Mouse (Mus musculus): ENCODE results near the gene Fcho2. TPM values are rescaled to one million over a fixed set of nuclear protein-coding genes. Genes with fewer than 3 reads are reported as not detected.
"Not testable (repeated sequence)": the region's sequence is repeated elsewhere in the genome, so short reads cannot be mapped to it uniquely, and the experiment has no call there.

Fcho2 gene
- polyA plus RNA-seq, 1 experiment from 2014 or later: 16.6 TPM

- DNase-seq (no peak), ATAC-seq (no peak)
- no peak overlapping the region for H3K27ac ChIP-seq (ENCODE audit: low read depth)
- H3K9ac ChIP-seq (replicated peaks): no peak overlapping the region
- H3K27me3 ChIP-seq (ENCODE audit: insufficient read depth, low read length): no peaks in the 10 kb centered on the region
- H3K9me3 ChIP-seq (ENCODE audit: low read length): no peaks in the 10 kb centered on the region
- H3K4me2 ChIP-seq (ENCODE audit: low read depth, low read length): no peak overlapping the region
- WGBS (ENCODE audit: insufficient replicate concordance): 60% methylated on average over 1 of the region's 1 CpGs
- no peaks in the 10 kb centered on the region for H3K4me1 ChIP-seq (ENCODE audit: insufficient read depth)
- TF ChIP-seq EP300 (IDR thresholded peaks at IDR 0.05; ENCODE audit: low read depth) (no peak), CTCF (IDR thresholded peaks at IDR 0.05; ENCODE audit: low read depth) (no peak)
- H3K4me3 ChIP-seq (ENCODE audit: low read depth, low read length): no peak overlapping the region
- H3K36me3 ChIP-seq (replicated peaks; ENCODE audit: insufficient read depth, low read length): peaks cover 8% of the 10 kb centered on the region
Measured at GRCm38 (mm10) chr13:98834199-98834598, 18.9 kb upstream of the Fcho2 start.

DNA sequence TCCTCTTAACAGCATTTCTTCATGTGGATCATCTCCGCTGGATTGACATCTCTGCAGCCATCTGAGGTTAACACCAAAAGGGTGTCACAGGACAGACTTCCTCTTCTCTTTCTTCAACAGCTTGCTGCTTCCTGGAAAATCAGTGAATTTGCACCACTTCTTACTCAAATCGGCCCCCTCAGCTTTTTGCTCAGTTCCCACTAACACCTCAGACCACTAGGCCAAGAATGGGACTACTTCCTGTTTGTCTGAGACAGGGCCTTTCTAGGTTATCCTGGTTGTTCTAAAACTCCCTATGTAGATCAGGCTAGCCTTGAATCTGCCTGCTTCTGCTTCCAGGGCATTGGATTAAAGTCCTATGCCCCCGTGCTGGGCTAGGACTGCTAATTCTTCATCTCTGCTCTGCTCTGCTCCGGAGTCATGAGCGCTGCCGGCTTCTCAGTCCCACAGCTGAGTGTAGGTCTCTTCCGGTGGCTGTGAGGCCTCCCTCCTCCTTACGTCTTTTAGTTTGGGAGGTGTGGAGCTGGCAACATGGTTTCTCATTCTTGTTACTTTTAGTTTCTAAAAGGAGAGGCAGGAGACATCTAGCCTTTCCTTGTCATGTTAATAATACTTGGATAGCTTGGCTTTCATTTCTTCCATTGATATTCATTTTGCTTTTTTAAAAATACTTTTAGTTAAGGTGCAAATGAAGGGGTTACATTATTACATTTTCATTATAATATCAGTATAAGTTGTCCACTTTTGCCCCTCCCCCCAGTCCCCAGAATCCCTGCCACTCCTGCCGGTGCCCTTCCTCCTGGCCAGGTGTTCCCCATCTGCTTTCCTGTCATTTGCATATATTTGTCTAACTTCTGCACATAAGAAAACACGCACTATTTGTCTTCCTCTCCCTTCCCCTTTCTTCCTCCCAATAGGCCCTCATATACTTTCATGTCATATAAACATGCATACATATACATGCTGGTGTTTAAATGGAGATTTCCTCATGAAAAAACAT is 17.5 kb upstream of the Fcho2 start:
- H3K27me3 ChIP-seq (ENCODE audit: insufficient read depth, low read length): no peaks in the 10 kb centered on the region
- no peak overlapping the region for H3K4me3 ChIP-seq (ENCODE audit: low read depth, low read length)
- no peak overlapping the region for H3K9ac ChIP-seq (replicated peaks)
- no peak overlapping the region for H3K4me2 ChIP-seq (ENCODE audit: low read depth, low read length)
- no peaks in the 10 kb centered on the region for H3K9me3 ChIP-seq (ENCODE audit: low read length)
- TF ChIP-seq EP300 (IDR thresholded peaks at IDR 0.05; ENCODE audit: low read depth): no peak
- no peak for TF ChIP-seq CTCF (IDR thresholded peaks at IDR 0.05; ENCODE audit: low read depth)
- H3K36me3 ChIP-seq (replicated peaks; ENCODE audit: insufficient read depth, low read length): no peaks in the 10 kb centered on the region
- 63% methylated on average over 10 of the region's 10 CpGs for WGBS (ENCODE audit: insufficient replicate concordance)
- no peaks in the 10 kb centered on the region for H3K4me1 ChIP-seq (ENCODE audit: insufficient read depth)
- ATAC-seq (peak; percentile 32; the same call in 1 of the 2 replicates), DNase-seq (no peak)
- H3K27ac ChIP-seq (ENCODE audit: low read depth): no peak overlapping the region

- H3K9ac ChIP-seq (replicated peaks); H3K36me3 ChIP-seq (replicated peaks; ENCODE audit: insufficient read depth, low read length); H3K4me3 ChIP-seq (ENCODE audit: low read depth, low read length); H3K4me1 ChIP-seq (ENCODE audit: insufficient read depth); ATAC-seq; DNase-seq; H3K27ac ChIP-seq (ENCODE audit: low read depth); H3K27me3 ChIP-seq (ENCODE audit: insufficient read depth, low read length); H3K4me2 ChIP-seq (ENCODE audit: low read depth, low read length); H3K9me3 ChIP-seq (ENCODE audit: low read length): not testable (repeated sequence)
- WGBS (ENCODE audit: insufficient replicate concordance): 92% methylated on average over 6 of the region's 6 CpGs
Measured at GRCm38 (mm10) chr13:98829026-98829425, 13.8 kb upstream of the Fcho2 start.

GRCm38 (mm10) chr13:98825574-98825973 is 10.3 kb upstream of the Fcho2 start:
- Histone ChIP-seq H3K9me3 (ENCODE audit: low read length) (no peaks in the 10 kb centered on the region), H3K27me3 (ENCODE audit: insufficient read depth, low read length) (no peaks in the 10 kb centered on the region), H3K4me1 (ENCODE audit: insufficient read depth) (no peaks in the 10 kb centered on the region), H3K27ac (ENCODE audit: low read depth) (no peak overlapping the region), H3K4me2 (ENCODE audit: low read depth, low read length) (no peak overlapping the region), H3K36me3 (replicated peaks; ENCODE audit: insufficient read depth, low read length) (no peaks in the 10 kb centered on the region), H3K4me3 (ENCODE audit: low read depth, low read length) (no peak overlapping the region), H3K9ac (replicated peaks) (no peak overlapping the region)
- WGBS (ENCODE audit: insufficient replicate concordance): 72% methylated on average over 4 of the region's 4 CpGs
- ATAC-seq (no peak), DNase-seq (no peak)
- TF ChIP-seq CTCF (IDR thresholded peaks at IDR 0.05; ENCODE audit: low read depth) (no peak), EP300 (IDR thresholded peaks at IDR 0.05; ENCODE audit: low read depth) (no peak)

DNA sequence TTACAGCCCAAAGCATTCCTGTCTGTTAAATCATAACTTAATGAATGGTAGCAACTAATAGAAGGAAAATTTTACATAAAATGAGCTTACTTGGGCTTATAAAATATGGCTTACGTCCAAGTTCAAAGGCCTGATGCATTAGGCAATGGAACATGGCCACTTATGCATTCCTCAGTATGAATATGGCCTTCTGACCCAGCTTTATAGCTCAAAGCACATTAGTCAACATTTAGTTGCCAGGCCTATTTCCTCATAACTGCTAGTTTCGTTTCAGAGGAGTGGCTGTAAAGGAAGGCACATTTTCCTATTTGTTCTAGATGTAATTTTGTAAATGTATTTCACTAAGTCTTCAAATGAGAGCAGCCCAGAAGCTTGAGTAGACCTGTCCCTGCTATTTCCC is 3.8 kb upstream of the Fcho2 start:
- peaks cover 6% of the 10 kb centered on the region; the same call in 1 of the 2 replicates for H3K4me1 ChIP-seq (ENCODE audit: insufficient read depth)
- no peak overlapping the region for H3K4me3 ChIP-seq (ENCODE audit: low read depth, low read length)
- no peak for TF ChIP-seq EP300 (IDR thresholded peaks at IDR 0.05; ENCODE audit: low read depth)
- TF ChIP-seq CTCF (IDR thresholded peaks at IDR 0.05; ENCODE audit: low read depth): no peak
- ATAC-seq (no peak), DNase-seq (no peak)
- no peak overlapping the region for H3K9ac ChIP-seq (replicated peaks)
- H3K4me2 ChIP-seq (ENCODE audit: low read depth, low read length): no peak overlapping the region
- 45% methylated on average over 2 of the region's 2 CpGs for WGBS (ENCODE audit: insufficient replicate concordance)
- no peaks in the 10 kb centered on the region for H3K36me3 ChIP-seq (replicated peaks; ENCODE audit: insufficient read depth, low read length)
- H3K9me3 ChIP-seq (ENCODE audit: low read length): no peaks in the 10 kb centered on the region
- H3K27ac ChIP-seq (ENCODE audit: low read depth): peak overlapping the region; percentile 58
- H3K27me3 ChIP-seq (ENCODE audit: insufficient read depth, low read length): no peaks in the 10 kb centered on the region

DNA sequence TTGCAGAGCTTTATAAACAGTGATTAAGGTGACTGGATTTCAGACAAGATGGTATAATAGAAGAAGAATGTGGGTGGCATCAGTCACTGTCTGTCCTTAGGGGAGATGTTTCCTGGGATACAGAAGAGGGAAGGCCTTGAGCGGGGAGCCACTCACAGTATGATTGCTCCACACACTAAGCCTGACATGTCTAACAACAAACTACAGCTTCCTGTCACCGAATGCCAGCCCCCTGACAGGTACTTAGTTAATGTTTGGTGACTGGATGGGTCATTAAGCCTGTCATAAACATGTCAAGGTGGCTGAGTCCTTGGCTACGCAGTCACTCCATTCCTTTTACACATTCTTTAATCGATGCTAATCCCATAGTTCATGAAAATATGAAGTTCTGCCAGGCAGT is 3.0 kb upstream of the Fcho2 start:
- DNase-seq (no peak), ATAC-seq (no peak)
- TF ChIP-seq EP300 (IDR thresholded peaks at IDR 0.05; ENCODE audit: low read depth): no peak
- no peak for TF ChIP-seq CTCF (IDR thresholded peaks at IDR 0.05; ENCODE audit: low read depth)
- Histone ChIP-seq H3K4me2 (ENCODE audit: low read depth, low read length) (no peak overlapping the region), H3K27me3 (ENCODE audit: insufficient read depth, low read length) (no peaks in the 10 kb centered on the region), H3K36me3 (replicated peaks; ENCODE audit: insufficient read depth, low read length) (no peaks in the 10 kb centered on the region; the same call in 1 of the 2 replicates), H3K9me3 (ENCODE audit: low read length) (no peaks in the 10 kb centered on the region), H3K27ac (ENCODE audit: low read depth) (no peak overlapping the region), H3K9ac (replicated peaks) (no peak overlapping the region), H3K4me1 (ENCODE audit: insufficient read depth) (peaks cover 6% of the 10 kb centered on the region; the same call in 1 of the 2 replicates), H3K4me3 (ENCODE audit: low read depth, low read length) (no peak overlapping the region)
- 81% methylated on average over 4 of the region's 4 CpGs for WGBS (ENCODE audit: insufficient replicate concordance)

Data from liver, postnatal 0 days (tissue).